Mouse (Mus musculus) limb, embryonic 15.5 days (tissue): Measurements from ENCODE around the gene Tmem165. TPM values are rescaled to one million over a fixed set of nuclear protein-coding genes. Genes with fewer than 3 reads are reported as not detected.

Source experiments
- ATAC-seq: fragments of 200-750 bp; cut with Nextera tagmentation; 2 replicates; pipeline ENCODE4 v1.8.0; 2017; ENCODE audit warnings: low read depth, moderate TSS enrichment; ENCODE audit not compliant: insufficient number of reproducible peaks, low FRiP score, low TSS enrichment
- H3K27ac ChIP-seq: fragments of 300-500 bp; sonication (generic); 2 replicates; pipeline ENCODE4 v1.5.1; 2015; ENCODE audit warnings: moderate library complexity, mild to moderate bottlenecking, inconsistent platforms
- H3K27me3 ChIP-seq: fragments of 300-500 bp; sonication (generic); 2 replicates; pipeline ENCODE4 v1.6.1; 2015; ENCODE audit warnings: inconsistent platforms
- H3K36me3 ChIP-seq: fragments of 300-500 bp; sonication (generic); 2 replicates; pipeline ENCODE4 v1.6.1; 2015; ENCODE audit warnings: inconsistent platforms
- H3K4me1 ChIP-seq: fragments of 300-500 bp; sonication (generic); 2 replicates; pipeline ENCODE4 v1.6.1; 2015; ENCODE audit warnings: inconsistent platforms
- H3K4me2 ChIP-seq: fragments of 300-500 bp; sonication (generic); 2 replicates; pipeline ENCODE4 v1.6.1; 2015; ENCODE audit warnings: mild to moderate bottlenecking, inconsistent platforms
- H3K4me3 ChIP-seq: fragments of 300-500 bp; sonication (generic); 2 replicates; pipeline ENCODE4 v1.5.1; 2015; ENCODE audit warnings: mild to moderate bottlenecking, inconsistent platforms
- H3K9ac ChIP-seq: fragments of 300-500 bp; sonication (generic); 2 replicates; pipeline ENCODE4 v1.6.1; 2015; ENCODE audit warnings: inconsistent platforms
- H3K9me3 ChIP-seq: fragments of 300-500 bp; sonication (generic); 2 replicates; pipeline ENCODE4 v1.6.1; 2016; ENCODE audit warnings: inconsistent platforms
- WGBS: fragments of 180-500 bp; shearing (Covaris S2); methylation state at CpG from one replicate; pipeline ENCODE4 v1.1.7; 2015; 5-methylcytosine and 5-hydroxymethylcytosine counted together
- polyA plus RNA-seq: library from polyadenylated mRNA; unstranded; fragments of >200 nt; fragmentation: Nextera tagmentation; extraction: Ambion mirVana; gene quantifications from 2 replicates; pipeline ENCODE4 v1.2.1, GENCODE M21; 2015

Tmem165 gene
- polyA plus RNA-seq, 1 experiment from 2014 or later, result 101 TPM

GRCm38 (mm10) chr5:76199346-76199745, 15.7 kb downstream of the Tmem165 start:
- Histone ChIP-seq H3K4me2 (no peak overlapping the region), H3K27me3 (no peaks in the 10 kb centered on the region), H3K4me3 (no peak overlapping the region), H3K9me3 (no peaks in the 10 kb centered on the region), H3K9ac (no peak overlapping the region), H3K27ac (no peak overlapping the region), H3K4me1 (no peaks in the 10 kb centered on the region), H3K36me3 (peaks cover 60% of the 10 kb centered on the region)
- WGBS, result 93% methylated on average over 13 of the region's 13 CpGs
- no peak for ATAC-seq

- Histone ChIP-seq H3K4me1 (no peaks in the 10 kb centered on the region), H3K4me3 (no peak overlapping the region), H3K27me3 (no peaks in the 10 kb centered on the region), H3K36me3 (peaks cover 78% of the 10 kb centered on the region), H3K4me2 (no peak overlapping the region), H3K9me3 (no peaks in the 10 kb centered on the region), H3K27ac (no peak overlapping the region), H3K9ac (no peak overlapping the region)
- 93% methylated on average over 3 of the region's 3 CpGs for WGBS
- ATAC-seq, result no peak
Observed at GRCm38 (mm10) chr5:76203171-76203570, 19.5 kb downstream of the Tmem165 start.

- Histone ChIP-seq H3K4me3 (no peak overlapping the region), H3K36me3 (peaks cover 72% of the 10 kb centered on the region), H3K4me1 (no peaks in the 10 kb centered on the region), H3K27me3 (no peaks in the 10 kb centered on the region), H3K9me3 (no peaks in the 10 kb centered on the region), H3K4me2 (no peak overlapping the region), H3K27ac (no peak overlapping the region), H3K9ac (no peak overlapping the region)
- no peak for ATAC-seq
- 76% methylated on average over 2 of the region's 2 CpGs for whole genome bisulfite sequencing
Observed at GRCm38 (mm10) chr5:76205886-76206285, 22.2 kb downstream of the Tmem165 start.

GRCm38 (mm10) chr5:76208066-76208465, 24.4 kb downstream of the Tmem165 start:
- H3K9ac ChIP-seq, result no peak overlapping the region

GRCm38 (mm10) chr5:76216691-76217090, 33.0 kb downstream of the Tmem165 start:
- H3K9ac ChIP-seq, result no peak overlapping the region
- 83% methylated on average over 6 of the region's 6 CpGs for WGBS
- H3K9me3 ChIP-seq, result no peaks in the 10 kb centered on the region
- H3K4me2 ChIP-seq, result no peak overlapping the region
- no peak overlapping the region for H3K27ac ChIP-seq
- H3K4me3 ChIP-seq, result no peak overlapping the region
- H3K36me3 ChIP-seq, result peaks cover 29% of the 10 kb centered on the region
- H3K4me1 ChIP-seq, result no peaks in the 10 kb centered on the region
- no peaks in the 10 kb centered on the region for H3K27me3 ChIP-seq
- ATAC-seq, result no peak

More at GRCm38 (mm10) chr5:76208066-76208465, 24.4 kb downstream of the Tmem165 start:
- Histone ChIP-seq H3K4me1 (no peaks in the 10 kb centered on the region), H3K27me3 (no peaks in the 10 kb centered on the region), H3K36me3 (peaks cover 69% of the 10 kb centered on the region), H3K9me3 (no peaks in the 10 kb centered on the region), H3K4me2 (no peak overlapping the region), H3K27ac (no peak overlapping the region), H3K4me3 (no peak overlapping the region)
- no peak for ATAC-seq
- 91% methylated on average over 5 of the region's 5 CpGs for WGBS

- Histone ChIP-seq H3K4me1 (no peaks in the 10 kb centered on the region), H3K27ac (no peak overlapping the region), H3K4me2 (no peak overlapping the region), H3K4me3 (no peak overlapping the region), H3K27me3 (no peaks in the 10 kb centered on the region), H3K9ac (no peak overlapping the region), H3K9me3 (no peaks in the 10 kb centered on the region), H3K36me3 (peaks cover 53% of the 10 kb centered on the region)
- no peak for ATAC-seq
- WGBS, result 89% methylated on average over 13 of the region's 13 CpGs
Observed at GRCm38 (mm10) chr5:76231171-76231855, 47.6 kb downstream of the Tmem165 start.

- no peak overlapping the region for H3K4me2 ChIP-seq
- ATAC-seq, result no peak
- no peak overlapping the region for H3K9ac ChIP-seq
- no peaks in the 10 kb centered on the region for H3K4me1 ChIP-seq
- no peak overlapping the region for H3K4me3 ChIP-seq
- peaks cover 27% of the 10 kb centered on the region; the same call in 1 of the 2 replicates for H3K36me3 ChIP-seq
- no peaks in the 10 kb centered on the region for H3K27me3 ChIP-seq
- WGBS, result 74% methylated on average over 3 of the region's 3 CpGs
- no peaks in the 10 kb centered on the region for H3K9me3 ChIP-seq
- no peak overlapping the region for H3K27ac ChIP-seq
Observed at GRCm38 (mm10) chr5:76243274-76243673, 59.6 kb downstream of the Tmem165 start.

GRCm38 (mm10) chr5:76243929-76244328, 60.2 kb downstream of the Tmem165 start:
- H3K36me3 ChIP-seq, result peaks cover 27% of the 10 kb centered on the region; the same call in 1 of the 2 replicates
- no peak for ATAC-seq
- H3K9ac ChIP-seq, result no peak overlapping the region
- no peak overlapping the region for H3K4me2 ChIP-seq
- H3K4me1 ChIP-seq, result no peaks in the 10 kb centered on the region
- H3K27ac ChIP-seq, result no peak overlapping the region
- no peak overlapping the region for H3K4me3 ChIP-seq
- H3K27me3 ChIP-seq, result no peaks in the 10 kb centered on the region
- 95% methylated on average over 4 of the region's 4 CpGs for WGBS
- H3K9me3 ChIP-seq, result no peaks in the 10 kb centered on the region

GRCm38 (mm10) chr5:76244430-76244829, 60.8 kb downstream of the Tmem165 start:
- Histone ChIP-seq H3K27ac (no peak overlapping the region), H3K4me2 (no peak overlapping the region), H3K9me3 (no peaks in the 10 kb centered on the region), H3K9ac (no peak overlapping the region), H3K36me3 (peaks cover 25% of the 10 kb centered on the region), H3K4me3 (no peak overlapping the region), H3K27me3 (no peaks in the 10 kb centered on the region), H3K4me1 (no peaks in the 10 kb centered on the region)
- ATAC-seq, result no peak
- 94% methylated on average over 10 of the region's 10 CpGs for WGBS

GRCm38 (mm10) chr5:76245419-76245818, 61.7 kb downstream of the Tmem165 start:
- WGBS, result 86% methylated on average over 3 of the region's 3 CpGs
- ATAC-seq, result no peak
- no peak overlapping the region for H3K9ac ChIP-seq
- no peaks in the 10 kb centered on the region for H3K4me1 ChIP-seq
- no peak overlapping the region for H3K4me2 ChIP-seq
- no peak overlapping the region for H3K4me3 ChIP-seq
- H3K27me3 ChIP-seq, result no peaks in the 10 kb centered on the region
- peaks cover 15% of the 10 kb centered on the region for H3K36me3 ChIP-seq
- no peak overlapping the region for H3K27ac ChIP-seq
- no peaks in the 10 kb centered on the region for H3K9me3 ChIP-seq

GRCm38 (mm10) chr5:76246539-76246938, 62.9 kb downstream of the Tmem165 start:
- Histone ChIP-seq H3K4me1 (no peaks in the 10 kb centered on the region), H3K4me3 (no peak overlapping the region), H3K4me2 (no peak overlapping the region), H3K9ac (no peak overlapping the region), H3K27ac (no peak overlapping the region), H3K27me3 (no peaks in the 10 kb centered on the region), H3K36me3 (peaks cover 15% of the 10 kb centered on the region), H3K9me3 (no peaks in the 10 kb centered on the region)
- ATAC-seq, result no peak

GRCm38 (mm10) chr5:76250948-76251347, 67.3 kb downstream of the Tmem165 start:
- H3K36me3 ChIP-seq, result peaks cover 9% of the 10 kb centered on the region; the same call in 1 of the 2 replicates
- H3K9ac ChIP-seq, result no peak overlapping the region
- WGBS, result 91% methylated on average over 3 of the region's 3 CpGs
- H3K9me3 ChIP-seq, result no peaks in the 10 kb centered on the region
- no peaks in the 10 kb centered on the region for H3K4me1 ChIP-seq
- H3K4me3 ChIP-seq, result no peak overlapping the region
- no peak overlapping the region for H3K4me2 ChIP-seq
- ATAC-seq, result no peak
- no peak overlapping the region for H3K27ac ChIP-seq
- no peaks in the 10 kb centered on the region for H3K27me3 ChIP-seq
